Mouse (Mus musculus) heart, postnatal 0 days (tissue): ENCODE data around the gene Lef1. TPM values are rescaled to one million over a fixed set of nuclear protein-coding genes. Genes with fewer than 3 reads are reported as not detected.

Experiments
- ATAC-seq: fragments of 200-750 bp; cut with Nextera tagmentation; 2 replicates; pipeline ENCODE4 v1.8.0; 2017; ENCODE audit warnings: low read depth, moderate number of reproducible peaks, moderate library complexity; ENCODE audit not compliant: insufficient read depth
- DNase-seq: peaks from one replicate; pipeline ENCODE4 v3.0.0-alpha.2; 2016; ENCODE audit warnings: low spot score
- H3K27ac ChIP-seq: fragments of 300-500 bp; sonication (generic); 2 replicates; pipeline ENCODE4 v1.5.1; 2014; ENCODE audit warnings: low read depth, mild to moderate bottlenecking
- H3K27me3 ChIP-seq: fragments of 300-500 bp; sonication (generic); 2 replicates; pipeline ENCODE4 v1.6.1; 2014; ENCODE audit warnings: low read length, mixed read lengths; ENCODE audit not compliant: control insufficient read depth, insufficient read depth
- H3K36me3 ChIP-seq: fragments of 300-500 bp; sonication (generic); replicated peaks from 2 replicates; pipeline ENCODE4 v1.6.1; 2014; ENCODE audit warnings: low read length, mixed read lengths; ENCODE audit not compliant: control insufficient read depth, insufficient read depth
- H3K4me1 ChIP-seq: fragments of 300-500 bp; sonication (generic); 2 replicates; pipeline ENCODE4 v1.6.1; 2014; ENCODE audit warnings: antibody characterized with exemption; ENCODE audit not compliant: control insufficient read depth, insufficient read depth
- H3K4me2 ChIP-seq: fragments of 300-500 bp; sonication (generic); 2 replicates; pipeline ENCODE4 v1.6.1; 2014; ENCODE audit warnings: low read depth, mild to moderate bottlenecking, low read length, moderate library complexity
- H3K4me3 ChIP-seq: fragments of 300-500 bp; sonication (generic); 2 replicates; pipeline ENCODE4 v1.5.1; 2014; ENCODE audit warnings: low read depth, low read length
- H3K9ac ChIP-seq: fragments of 300-500 bp; sonication (generic); replicated peaks from 2 replicates; pipeline ENCODE4 v1.6.1; 2014; ENCODE audit warnings: low read depth, low read length, mixed read lengths
- H3K9me3 ChIP-seq: fragments of 300-500 bp; sonication (generic); replicated peaks from 2 replicates; pipeline ENCODE4 v1.6.1; 2016; ENCODE audit warnings: low read length; ENCODE audit not compliant: control insufficient read depth
- CTCF ChIP-seq: IDR thresholded peaks from 2 replicates; pipeline ENCODE4 v1.5.1; 2016; ENCODE audit warnings: antibody characterized with exemption, control low read depth, low read depth
- EP300 ChIP-seq: IDR thresholded peaks from 2 replicates; pipeline ENCODE4 v1.6.1; 2016; ENCODE audit warnings: antibody characterized with exemption, low read depth
- WGBS: fragments of 180-500 bp; shearing (Covaris S2); extraction: QIAGEN DNeasy Blood & Tissue Kit; methylation state at CpG from one replicate; pipeline ENCODE4 v1.1.7; 2014; 5-methylcytosine and 5-hydroxymethylcytosine counted together
- polyA plus RNA-seq: library from polyadenylated mRNA; unstranded; fragments of >200 nt; fragmentation: Nextera tagmentation; extraction: Ambion mirVana; gene quantifications from 2 replicates; pipeline ENCODE4 v1.2.1, GENCODE M21; 2015
- total RNA-seq: library from RNA; depleted of rRNA; stranded (reverse); fragments of >200 nt; gene quantifications from 2 replicates; pipeline ENCODE4 v1.2.3, GENCODE M21; 2014; ENCODE audit warnings: low replicate concordance

Gene Lef1
- total and polyA plus RNA-seq, 2 experiments from 2014 or later, result 0.87 TPM; not detected in 1

DNA sequence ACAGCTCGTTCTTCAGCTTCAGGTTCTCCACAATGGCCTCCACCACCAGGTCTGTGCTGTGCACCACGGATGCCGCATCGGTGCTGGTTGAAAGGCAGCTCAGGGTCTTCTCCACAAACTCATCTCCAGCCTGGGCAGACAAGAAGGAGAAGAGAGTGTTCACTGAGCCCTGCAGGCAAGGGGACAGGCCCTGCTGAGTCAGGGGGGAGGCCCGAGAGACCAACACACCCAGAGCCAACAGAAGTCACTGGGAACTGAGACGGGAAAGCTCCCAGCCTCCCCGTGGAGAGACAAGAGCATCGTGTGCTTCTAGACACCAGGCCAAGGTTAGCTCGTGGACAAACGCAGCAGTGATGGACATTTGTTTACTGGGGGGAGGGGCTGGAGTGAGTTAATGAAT lies 138.2 kb downstream of the Lef1 start:
- TF ChIP-seq CTCF (no peak), EP300 (no peak)
- Histone ChIP-seq H3K4me3 (no peak overlapping the region), H3K27ac (no peak overlapping the region), H3K4me2 (no peak overlapping the region), H3K9ac (no peak overlapping the region), H3K9me3 (no peaks in the 10 kb centered on the region), H3K36me3 (peaks cover 30% of the 10 kb centered on the region), H3K27me3 (no peaks in the 10 kb centered on the region), H3K4me1 (peaks cover 31% of the 10 kb centered on the region)
- ATAC-seq, result no peak
- DNase-seq, result no peak
- WGBS, result 81% methylated on average over 10 of the region's 10 CpGs

DNA sequence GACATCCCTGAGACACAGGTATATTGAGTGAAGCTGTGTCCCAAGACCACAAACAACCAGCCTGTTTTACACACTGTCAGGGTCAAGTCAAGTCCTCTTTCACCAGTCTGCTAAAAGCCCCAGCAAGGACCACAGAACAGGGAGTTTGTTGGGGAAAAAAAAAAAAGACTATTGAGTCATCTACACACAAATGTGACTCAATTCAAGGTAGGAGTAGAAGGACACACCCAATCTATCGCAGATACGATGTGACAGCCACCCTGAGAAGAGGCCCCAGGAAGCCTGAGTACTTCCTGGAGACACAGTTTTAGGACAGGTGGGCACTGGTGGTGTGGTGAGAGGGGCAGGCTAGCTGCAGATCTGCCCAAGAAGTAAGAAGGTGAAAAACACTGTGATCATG lies 140.0 kb downstream of the Lef1 start:
- H3K4me2 ChIP-seq, result no peak overlapping the region
- ATAC-seq (no peak), DNase-seq (no peak)
- no peak overlapping the region for H3K4me3 ChIP-seq
- 0 out of 2 replicates have a peak overlapping the region, but pooled peaks have one; percentile 30 for H3K9ac ChIP-seq
- WGBS, result 82% methylated on average over 2 of the region's 2 CpGs
- peaks cover 23% of the 10 kb centered on the region for H3K36me3 ChIP-seq
- TF ChIP-seq EP300 (no peak), CTCF (no peak)
- no peak overlapping the region for H3K27ac ChIP-seq
- no peaks in the 10 kb centered on the region for H3K9me3 ChIP-seq
- no peaks in the 10 kb centered on the region for H3K27me3 ChIP-seq
- H3K4me1 ChIP-seq, result peaks cover 32% of the 10 kb centered on the region

DNA sequence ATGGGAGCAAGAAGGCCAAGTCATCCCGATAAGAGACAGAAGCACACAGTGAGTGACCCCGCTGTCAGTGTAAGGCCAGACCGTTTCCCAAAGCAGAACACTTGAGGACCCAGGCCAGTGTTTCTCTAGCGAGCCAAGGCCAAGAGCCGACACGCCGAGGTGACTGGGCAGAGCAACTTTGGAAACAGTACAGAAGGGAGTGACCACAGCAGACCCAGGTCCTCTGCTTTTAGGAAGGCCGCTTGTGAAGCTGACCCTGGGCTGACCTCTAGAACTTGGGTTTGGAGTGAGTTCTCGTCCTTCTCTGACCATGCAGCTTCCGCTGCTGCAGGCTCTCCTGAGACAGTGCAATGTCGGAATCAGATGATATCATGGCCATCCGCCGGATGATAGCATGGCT lies 140.7 kb downstream of the Lef1 start:
- Histone ChIP-seq H3K36me3 (peaks cover 23% of the 10 kb centered on the region), H3K27me3 (no peaks in the 10 kb centered on the region), H3K4me1 (peaks cover 36% of the 10 kb centered on the region), H3K4me3 (no peak overlapping the region), H3K4me2 (no peak overlapping the region), H3K9me3 (no peaks in the 10 kb centered on the region), H3K9ac (0 out of 2 replicates have a peak overlapping the region, but pooled peaks have one; percentile 30), H3K27ac (peak overlapping the region; percentile 46)
- 43% methylated on average over 13 of the region's 13 CpGs for WGBS
- no peak for TF ChIP-seq CTCF
- no peak for TF ChIP-seq EP300
- DNase-seq (no peak), ATAC-seq (no peak)

DNA sequence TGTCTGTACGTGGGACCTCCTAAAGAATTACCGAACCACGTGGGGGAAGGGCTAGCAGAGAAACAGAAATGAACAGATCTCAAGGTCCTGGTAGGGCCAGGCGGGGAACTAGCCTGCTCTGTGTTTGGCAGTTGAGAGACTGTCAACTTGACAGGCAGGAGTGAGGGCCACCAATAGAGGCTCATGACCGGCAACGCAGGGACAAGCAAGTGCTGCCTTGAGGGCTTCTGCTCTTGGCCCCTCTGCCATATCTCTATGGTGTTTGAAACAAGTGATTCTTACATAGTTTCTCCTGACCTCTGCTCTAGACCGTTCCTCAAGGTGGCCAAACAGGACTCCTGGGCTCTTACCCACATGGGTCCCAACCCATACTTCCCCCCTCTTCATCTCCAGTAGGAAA lies 141.3 kb downstream of the Lef1 start:
- H3K9me3 ChIP-seq, result no peaks in the 10 kb centered on the region
- peak; percentile 39; the same call in 1 of the 2 replicates for ATAC-seq
- WGBS, result 56% methylated on average over 7 of the region's 7 CpGs
- no peak overlapping the region for H3K4me3 ChIP-seq
- no peaks in the 10 kb centered on the region for H3K27me3 ChIP-seq
- peaks cover 23% of the 10 kb centered on the region for H3K36me3 ChIP-seq
- H3K4me1 ChIP-seq, result peaks cover 35% of the 10 kb centered on the region
- no peak overlapping the region for H3K4me2 ChIP-seq
- TF ChIP-seq CTCF, result no peak
- TF ChIP-seq EP300, result no peak
- peak; percentile 24 for DNase-seq
- H3K9ac ChIP-seq, result no peak overlapping the region
- no peak overlapping the region for H3K27ac ChIP-seq

DNA sequence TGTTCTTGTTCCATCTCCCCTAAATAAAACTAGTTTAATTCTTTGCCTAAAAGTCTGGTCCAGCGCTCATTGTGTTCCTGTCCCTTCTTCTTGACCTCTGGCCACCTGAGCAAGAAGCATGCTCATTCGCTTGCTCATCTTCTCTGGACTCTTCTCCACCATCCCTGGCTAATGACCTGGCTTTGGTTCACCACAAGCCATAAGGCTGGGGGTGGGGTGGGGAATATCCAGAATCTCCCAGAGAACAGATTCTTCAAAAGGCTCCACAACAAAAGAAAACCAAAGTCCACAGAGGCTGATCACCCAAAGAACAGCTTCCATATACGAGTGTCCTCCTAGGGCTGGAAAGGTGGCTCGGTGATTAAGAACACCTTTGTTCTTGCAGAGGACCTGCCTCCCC lies 144.7 kb downstream of the Lef1 start:
- H3K27me3 ChIP-seq, result no peaks in the 10 kb centered on the region
- H3K4me1 ChIP-seq, result peaks cover 44% of the 10 kb centered on the region
- no peak overlapping the region for H3K9ac ChIP-seq
- ATAC-seq (no peak), DNase-seq (no peak)
- 96% methylated on average over 4 of the region's 4 CpGs for WGBS
- H3K27ac ChIP-seq, result no peak overlapping the region
- no peak overlapping the region for H3K4me2 ChIP-seq
- no peaks in the 10 kb centered on the region for H3K36me3 ChIP-seq
- TF ChIP-seq EP300, result no peak
- TF ChIP-seq CTCF, result no peak
- no peaks in the 10 kb centered on the region for H3K9me3 ChIP-seq
- H3K4me3 ChIP-seq, result no peak overlapping the region

DNA sequence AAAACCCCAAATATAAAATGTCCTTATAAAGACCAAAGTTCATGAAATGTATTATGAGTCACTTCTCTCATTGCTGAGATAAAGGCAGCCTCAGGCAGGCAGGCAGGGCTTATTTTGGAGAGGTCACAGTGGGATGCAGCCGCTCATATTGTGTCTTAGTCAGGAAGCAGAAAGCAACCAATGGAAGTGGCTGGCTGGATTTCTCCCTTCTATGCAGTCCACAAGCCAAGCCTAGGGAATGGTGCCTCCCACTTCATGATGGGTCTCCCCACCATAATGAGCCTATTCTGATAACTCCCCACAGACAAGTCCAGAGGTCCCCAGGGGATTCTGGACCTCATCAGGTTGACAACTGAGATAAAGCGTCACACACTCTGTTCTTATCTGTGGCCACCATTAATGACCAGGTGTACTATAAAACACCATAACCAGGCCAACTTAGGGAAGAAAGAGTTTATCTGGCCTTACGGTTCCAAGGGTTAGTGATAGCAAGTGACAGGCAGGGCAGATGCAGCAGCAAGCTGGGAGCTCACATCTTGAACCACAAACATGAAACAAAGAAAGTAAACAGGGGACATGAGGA lies 145.2 kb downstream of the Lef1 start:
- Histone ChIP-seq H3K36me3 (peaks cover 3% of the 10 kb centered on the region; the same call in 1 of the 2 replicates), H3K27me3 (no peaks in the 10 kb centered on the region), H3K9me3 (no peaks in the 10 kb centered on the region), H3K4me1 (peaks cover 43% of the 10 kb centered on the region), H3K27ac (no peak overlapping the region), H3K4me2 (no peak overlapping the region), H3K9ac (no peak overlapping the region), H3K4me3 (no peak overlapping the region)
- TF ChIP-seq CTCF (no peak), EP300 (no peak)
- 62% methylated on average over 3 of the region's 3 CpGs for WGBS
- ATAC-seq (no peak), DNase-seq (no peak)
